Mouse (Mus musculus): ENCODE results near the gene Flt4. TPM values are rescaled to one million over a fixed set of nuclear protein-coding genes. Genes with fewer than 3 reads are reported as not detected.

Flt4 gene
- polyA plus RNA-seq, 1 experiment from 2014 or later, result 4.1 TPM

- Histone ChIP-seq H3K9me3 (ENCODE audit: control insufficient read depth, low read length) (no peaks in the 10 kb centered on the region), H3K27me3 (ENCODE audit: control insufficient read depth, insufficient read depth, low read length) (no peaks in the 10 kb centered on the region), H3K9ac (ENCODE audit: low read length) (no peak overlapping the region), H3K27ac (ENCODE audit: low read depth, low read length) (no peak overlapping the region), H3K36me3 (ENCODE audit: control insufficient read depth, insufficient read depth, low read length) (no peaks in the 10 kb centered on the region), H3K4me3 (ENCODE audit: low read depth, low read length) (no peak overlapping the region), H3K4me1 (replicated peaks; ENCODE audit: control insufficient read depth, insufficient read depth, low read length) (no peaks in the 10 kb centered on the region), H3K4me2 (ENCODE audit: low read depth, low read length, severe bottlenecking) (no peak overlapping the region)
- DNase-seq (ENCODE audit: low spot score) (no peak), ATAC-seq (replicated peaks; ENCODE audit: low FRiP score) (no peak)
- WGBS, result 83% methylated on average over 12 of the region's 12 CpGs
Observed at GRCm38 (mm10) chr11:49664262-49665140, 55.4 kb downstream of the Flt4 start.

GRCm38 (mm10) chr11:49665462-49665861 lies 56.4 kb downstream of the Flt4 start:
- Histone ChIP-seq H3K27ac (ENCODE audit: low read depth, low read length) (no peak overlapping the region), H3K27me3 (ENCODE audit: control insufficient read depth, insufficient read depth, low read length) (no peaks in the 10 kb centered on the region), H3K4me3 (ENCODE audit: low read depth, low read length) (no peak overlapping the region), H3K9me3 (ENCODE audit: control insufficient read depth, low read length) (no peaks in the 10 kb centered on the region), H3K4me2 (ENCODE audit: low read depth, low read length, severe bottlenecking) (no peak overlapping the region), H3K4me1 (replicated peaks; ENCODE audit: control insufficient read depth, insufficient read depth, low read length) (no peaks in the 10 kb centered on the region), H3K9ac (ENCODE audit: low read length) (no peak overlapping the region), H3K36me3 (ENCODE audit: control insufficient read depth, insufficient read depth, low read length) (no peaks in the 10 kb centered on the region)
- DNase-seq (ENCODE audit: low spot score), result no peak
- ATAC-seq (replicated peaks; ENCODE audit: low FRiP score), result no peak
- 77% methylated on average over 4 of the region's 4 CpGs for WGBS

GRCm38 (mm10) chr11:49673433-49673832 lies 64.4 kb downstream of the Flt4 start:
- Histone ChIP-seq H3K27me3 (ENCODE audit: control insufficient read depth, insufficient read depth, low read length) (no peaks in the 10 kb centered on the region), H3K9me3 (ENCODE audit: control insufficient read depth, low read length) (no peaks in the 10 kb centered on the region), H3K36me3 (ENCODE audit: control insufficient read depth, insufficient read depth, low read length) (peaks cover 6% of the 10 kb centered on the region), H3K9ac (ENCODE audit: low read length) (no peak overlapping the region), H3K4me1 (replicated peaks; ENCODE audit: control insufficient read depth, insufficient read depth, low read length) (no peaks in the 10 kb centered on the region), H3K27ac (ENCODE audit: low read depth, low read length) (no peak overlapping the region), H3K4me3 (ENCODE audit: low read depth, low read length) (no peak overlapping the region), H3K4me2 (ENCODE audit: low read depth, low read length, severe bottlenecking) (no peak overlapping the region)
- 75% methylated on average over 3 of the region's 3 CpGs for WGBS
- DNase-seq (ENCODE audit: low spot score) (no peak), ATAC-seq (replicated peaks; ENCODE audit: low FRiP score) (no peak)

- WGBS, result 96% methylated on average over 12 of the region's 12 CpGs
- no peak overlapping the region for H3K9ac ChIP-seq (ENCODE audit: low read length)
- H3K27me3 ChIP-seq (ENCODE audit: control insufficient read depth, insufficient read depth, low read length), result no peaks in the 10 kb centered on the region
- ATAC-seq (replicated peaks; ENCODE audit: low FRiP score) (no peak), DNase-seq (ENCODE audit: low spot score) (no peak)
- peaks cover 17% of the 10 kb centered on the region; the same call in 1 of the 2 replicates for H3K36me3 ChIP-seq (ENCODE audit: control insufficient read depth, insufficient read depth, low read length)
- no peak overlapping the region for H3K27ac ChIP-seq (ENCODE audit: low read depth, low read length)
- H3K4me2 ChIP-seq (ENCODE audit: low read depth, low read length, severe bottlenecking), result no peak overlapping the region
- no peaks in the 10 kb centered on the region for H3K4me1 ChIP-seq (replicated peaks; ENCODE audit: control insufficient read depth, insufficient read depth, low read length)
- H3K4me3 ChIP-seq (ENCODE audit: low read depth, low read length), result no peak overlapping the region
- H3K9me3 ChIP-seq (ENCODE audit: control insufficient read depth, low read length), result no peaks in the 10 kb centered on the region
Observed at GRCm38 (mm10) chr11:49684237-49684973, 75.3 kb downstream of the Flt4 start.

GRCm38 (mm10) chr11:49695013-49695412 lies 86.0 kb downstream of the Flt4 start:
- Histone ChIP-seq H3K27me3 (ENCODE audit: control insufficient read depth, insufficient read depth, low read length) (no peaks in the 10 kb centered on the region), H3K36me3 (ENCODE audit: control insufficient read depth, insufficient read depth, low read length) (peaks cover 11% of the 10 kb centered on the region; the same call in 1 of the 2 replicates), H3K9ac (ENCODE audit: low read length) (no peak overlapping the region), H3K4me1 (replicated peaks; ENCODE audit: control insufficient read depth, insufficient read depth, low read length) (no peaks in the 10 kb centered on the region), H3K27ac (ENCODE audit: low read depth, low read length) (no peak overlapping the region), H3K4me2 (ENCODE audit: low read depth, low read length, severe bottlenecking) (no peak overlapping the region), H3K9me3 (ENCODE audit: control insufficient read depth, low read length) (no peaks in the 10 kb centered on the region), H3K4me3 (ENCODE audit: low read depth, low read length) (no peak overlapping the region)
- DNase-seq (ENCODE audit: low spot score) (no peak), ATAC-seq (replicated peaks; ENCODE audit: low FRiP score) (no peak)
- 98% methylated on average over 3 of the region's 3 CpGs for whole genome bisulfite sequencing

- Histone ChIP-seq H3K9ac (ENCODE audit: low read length) (no peak overlapping the region), H3K4me1 (replicated peaks; ENCODE audit: control insufficient read depth, insufficient read depth, low read length) (no peaks in the 10 kb centered on the region), H3K27ac (ENCODE audit: low read depth, low read length) (no peak overlapping the region), H3K27me3 (ENCODE audit: control insufficient read depth, insufficient read depth, low read length) (no peaks in the 10 kb centered on the region), H3K4me3 (ENCODE audit: low read depth, low read length) (no peak overlapping the region), H3K36me3 (ENCODE audit: control insufficient read depth, insufficient read depth, low read length) (peaks cover 11% of the 10 kb centered on the region; the same call in 1 of the 2 replicates), H3K4me2 (ENCODE audit: low read depth, low read length, severe bottlenecking) (no peak overlapping the region), H3K9me3 (ENCODE audit: control insufficient read depth, low read length) (no peaks in the 10 kb centered on the region)
- ATAC-seq (replicated peaks; ENCODE audit: low FRiP score), result no peak
- DNase-seq (ENCODE audit: low spot score), result no peak
- WGBS, result 96% methylated on average over 2 of the region's 2 CpGs
Observed at GRCm38 (mm10) chr11:49695695-49696094, 86.6 kb downstream of the Flt4 start.

- no peak overlapping the region for H3K27ac ChIP-seq (ENCODE audit: low read depth, low read length)
- H3K4me3 ChIP-seq (ENCODE audit: low read depth, low read length), result no peak overlapping the region
- H3K9me3 ChIP-seq (ENCODE audit: control insufficient read depth, low read length), result no peaks in the 10 kb centered on the region
- no peak for DNase-seq (ENCODE audit: low spot score)
- H3K4me2 ChIP-seq (ENCODE audit: low read depth, low read length, severe bottlenecking), result no peak overlapping the region
- no peak overlapping the region for H3K9ac ChIP-seq (ENCODE audit: low read length)
- H3K36me3 ChIP-seq (ENCODE audit: control insufficient read depth, insufficient read depth, low read length), result peaks cover 14% of the 10 kb centered on the region
- no peaks in the 10 kb centered on the region for H3K4me1 ChIP-seq (replicated peaks; ENCODE audit: control insufficient read depth, insufficient read depth, low read length)
- no peak for ATAC-seq (replicated peaks; ENCODE audit: low FRiP score)
- no peaks in the 10 kb centered on the region for H3K27me3 ChIP-seq (ENCODE audit: control insufficient read depth, insufficient read depth, low read length)
- 97% methylated on average over 2 of the region's 2 CpGs for WGBS
Observed at GRCm38 (mm10) chr11:49696472-49696871, 87.4 kb downstream of the Flt4 start.

GRCm38 (mm10) chr11:49697779-49698178 lies 88.7 kb downstream of the Flt4 start:
- no peak overlapping the region for H3K9ac ChIP-seq (ENCODE audit: low read length)

More at GRCm38 (mm10) chr11:49697779-49698178, 88.7 kb downstream of the Flt4 start:
- 94% methylated on average over 5 of the region's 5 CpGs for WGBS
- DNase-seq (ENCODE audit: low spot score) (no peak), ATAC-seq (replicated peaks; ENCODE audit: low FRiP score) (no peak)
- Histone ChIP-seq H3K4me3 (ENCODE audit: low read depth, low read length) (no peak overlapping the region), H3K36me3 (ENCODE audit: control insufficient read depth, insufficient read depth, low read length) (peaks cover 19% of the 10 kb centered on the region), H3K4me2 (ENCODE audit: low read depth, low read length, severe bottlenecking) (no peak overlapping the region), H3K27me3 (ENCODE audit: control insufficient read depth, insufficient read depth, low read length) (no peaks in the 10 kb centered on the region), H3K4me1 (replicated peaks; ENCODE audit: control insufficient read depth, insufficient read depth, low read length) (no peaks in the 10 kb centered on the region), H3K27ac (ENCODE audit: low read depth, low read length) (no peak overlapping the region), H3K9me3 (ENCODE audit: control insufficient read depth, low read length) (no peaks in the 10 kb centered on the region)
